Mouse (Mus musculus): ENCODE results near the gene Map3k11. TPM values are rescaled to one million over a fixed set of nuclear protein-coding genes. Genes with fewer than 3 reads are reported as not detected.
A peak's percentile ranks its signal among the peaks of the same experiment; 100 is the strongest.

Gene Map3k11
- polyA plus RNA-seq, 1 experiment = 73.4 TPM

DNA sequence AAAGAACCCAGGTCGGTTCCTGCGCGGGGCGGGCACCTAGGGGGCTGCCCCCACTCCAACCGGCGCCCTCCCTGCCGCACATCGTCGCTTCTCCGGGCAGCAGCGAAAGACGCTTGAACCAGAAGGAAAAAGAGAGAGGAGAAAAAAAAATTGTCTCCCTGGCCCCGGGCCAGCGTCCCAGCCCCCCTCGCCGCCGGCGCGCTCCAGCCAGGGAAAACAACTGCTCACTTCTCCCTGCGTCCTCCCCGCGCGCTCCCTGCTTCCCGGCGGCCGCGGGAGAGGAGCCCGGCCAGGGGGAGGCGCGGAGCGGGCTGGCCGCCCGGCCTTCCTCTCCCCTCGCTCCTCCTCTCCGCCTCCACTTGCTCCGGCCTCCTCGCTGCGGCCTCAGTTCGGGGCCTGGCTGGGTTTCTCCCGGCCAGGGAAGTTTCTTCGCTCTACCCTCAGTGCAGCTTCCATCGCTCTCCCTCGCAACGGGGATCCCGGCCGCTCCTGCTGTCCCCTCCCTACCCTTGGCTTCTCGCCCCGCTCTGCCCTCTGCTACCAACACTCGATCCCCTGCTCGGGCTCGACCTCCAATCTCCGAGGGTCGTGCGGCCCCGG lies 53.2 kb downstream of the Map3k11 start:
- no peak for DNase-seq (ENCODE audit: low read depth in 1 of 2, low spot score in 2 of 2)
- TF ChIP-seq POLR2A (IDR thresholded peaks at IDR 0.05; ENCODE audit: low read depth, low read length) = no peak
- no peak for TF ChIP-seq CTCF (IDR thresholded peaks at IDR 0.05; ENCODE audit: extremely low read depth, insufficient read depth, insufficient read length, insufficient replicate concordance)
- WGBS = under 1% methylated on average over 47 of the region's 55 CpGs
- H3K27me3 ChIP-seq (ENCODE audit: control insufficient read depth, insufficient read depth, low read length) = peaks cover 15% of the 10 kb centered on the region
- peak overlapping the region; percentile 39; the same call in 1 of the 2 replicates for H3K4me3 ChIP-seq (ENCODE audit: extremely low read depth, insufficient read depth, insufficient read length)
- no peaks in the 10 kb centered on the region for H3K36me3 ChIP-seq (ENCODE audit: control insufficient read depth, insufficient read depth, low read length)
- no peak overlapping the region for H3K27ac ChIP-seq (ENCODE audit: insufficient read depth, low read length)
- H3K4me1 ChIP-seq (ENCODE audit: control insufficient read depth, insufficient read depth, insufficient read length) = peaks cover 9% of the 10 kb centered on the region; the same call in 1 of the 2 replicates

DNA sequence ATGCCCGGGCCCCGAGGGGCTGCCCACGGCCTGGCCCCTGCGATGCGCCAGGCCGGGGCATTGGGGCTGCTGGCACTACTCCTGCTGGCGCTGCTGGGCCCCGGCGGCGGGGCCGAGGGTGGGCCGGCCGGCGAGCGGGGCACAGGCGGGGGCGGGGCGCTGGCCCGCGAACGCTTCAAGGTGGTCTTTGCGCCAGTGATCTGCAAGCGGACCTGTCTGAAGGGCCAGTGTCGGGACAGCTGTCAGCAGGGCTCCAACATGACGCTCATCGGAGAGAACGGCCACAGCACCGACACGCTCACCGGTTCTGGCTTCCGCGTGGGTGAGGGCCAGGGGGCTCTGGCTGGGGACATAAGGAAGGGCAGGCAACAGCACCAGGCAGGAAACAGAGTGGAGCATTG lies 53.7 kb downstream of the Map3k11 start:
- no peak for DNase-seq (ENCODE audit: low read depth in 1 of 2, low spot score in 2 of 2)
- Histone ChIP-seq H3K4me3 (ENCODE audit: extremely low read depth, insufficient read depth, insufficient read length) (peak overlapping the region; percentile 39; the same call in 1 of the 2 replicates), H3K27ac (ENCODE audit: insufficient read depth, low read length) (no peak overlapping the region), H3K36me3 (ENCODE audit: control insufficient read depth, insufficient read depth, low read length) (no peaks in the 10 kb centered on the region), H3K27me3 (ENCODE audit: control insufficient read depth, insufficient read depth, low read length) (peaks cover 15% of the 10 kb centered on the region), H3K4me1 (ENCODE audit: control insufficient read depth, insufficient read depth, insufficient read length) (peaks cover 9% of the 10 kb centered on the region; the same call in 1 of the 2 replicates)
- 17% methylated on average over 32 of the region's 32 CpGs for WGBS
- no peak for TF ChIP-seq CTCF (IDR thresholded peaks at IDR 0.05; ENCODE audit: extremely low read depth, insufficient read depth, insufficient read length, insufficient replicate concordance)
- TF ChIP-seq POLR2A (IDR thresholded peaks at IDR 0.05; ENCODE audit: low read depth, low read length) = no peak

DNA sequence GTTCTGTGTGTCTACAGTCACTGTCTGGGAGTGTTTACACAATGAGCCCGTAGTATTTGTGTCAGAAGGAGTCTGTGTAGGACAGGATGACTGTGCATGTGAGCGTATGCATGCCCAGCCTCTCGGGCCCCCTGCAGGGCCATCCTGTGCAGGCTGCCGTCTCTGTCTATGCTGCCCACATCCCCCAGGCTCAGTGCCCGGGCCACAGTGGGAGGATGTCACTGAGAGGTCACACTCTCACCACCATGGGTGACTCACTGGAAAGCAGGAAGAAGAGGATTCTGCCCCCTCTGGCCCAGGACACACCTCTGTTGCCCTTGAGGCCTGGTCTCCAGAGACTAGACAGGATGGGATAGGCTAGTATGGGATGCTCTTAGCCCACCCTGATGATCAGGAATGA lies 55.0 kb downstream of the Map3k11 start:
- no peaks in the 10 kb centered on the region for H3K36me3 ChIP-seq (ENCODE audit: control insufficient read depth, insufficient read depth, low read length)
- peaks cover 9% of the 10 kb centered on the region; the same call in 1 of the 2 replicates for H3K4me1 ChIP-seq (ENCODE audit: control insufficient read depth, insufficient read depth, insufficient read length)
- no peak overlapping the region for H3K27ac ChIP-seq (ENCODE audit: insufficient read depth, low read length)
- DNase-seq (ENCODE audit: low read depth in 1 of 2, low spot score in 2 of 2) = no peak
- no peak overlapping the region for H3K4me3 ChIP-seq (ENCODE audit: extremely low read depth, insufficient read depth, insufficient read length)
- TF ChIP-seq CTCF (IDR thresholded peaks at IDR 0.05; ENCODE audit: extremely low read depth, insufficient read depth, insufficient read length, insufficient replicate concordance) (no peak), POLR2A (IDR thresholded peaks at IDR 0.05; ENCODE audit: low read depth, low read length) (no peak)
- H3K27me3 ChIP-seq (ENCODE audit: control insufficient read depth, insufficient read depth, low read length) = peaks cover 15% of the 10 kb centered on the region
- 19% methylated on average over 5 of the region's 5 CpGs for WGBS

DNA sequence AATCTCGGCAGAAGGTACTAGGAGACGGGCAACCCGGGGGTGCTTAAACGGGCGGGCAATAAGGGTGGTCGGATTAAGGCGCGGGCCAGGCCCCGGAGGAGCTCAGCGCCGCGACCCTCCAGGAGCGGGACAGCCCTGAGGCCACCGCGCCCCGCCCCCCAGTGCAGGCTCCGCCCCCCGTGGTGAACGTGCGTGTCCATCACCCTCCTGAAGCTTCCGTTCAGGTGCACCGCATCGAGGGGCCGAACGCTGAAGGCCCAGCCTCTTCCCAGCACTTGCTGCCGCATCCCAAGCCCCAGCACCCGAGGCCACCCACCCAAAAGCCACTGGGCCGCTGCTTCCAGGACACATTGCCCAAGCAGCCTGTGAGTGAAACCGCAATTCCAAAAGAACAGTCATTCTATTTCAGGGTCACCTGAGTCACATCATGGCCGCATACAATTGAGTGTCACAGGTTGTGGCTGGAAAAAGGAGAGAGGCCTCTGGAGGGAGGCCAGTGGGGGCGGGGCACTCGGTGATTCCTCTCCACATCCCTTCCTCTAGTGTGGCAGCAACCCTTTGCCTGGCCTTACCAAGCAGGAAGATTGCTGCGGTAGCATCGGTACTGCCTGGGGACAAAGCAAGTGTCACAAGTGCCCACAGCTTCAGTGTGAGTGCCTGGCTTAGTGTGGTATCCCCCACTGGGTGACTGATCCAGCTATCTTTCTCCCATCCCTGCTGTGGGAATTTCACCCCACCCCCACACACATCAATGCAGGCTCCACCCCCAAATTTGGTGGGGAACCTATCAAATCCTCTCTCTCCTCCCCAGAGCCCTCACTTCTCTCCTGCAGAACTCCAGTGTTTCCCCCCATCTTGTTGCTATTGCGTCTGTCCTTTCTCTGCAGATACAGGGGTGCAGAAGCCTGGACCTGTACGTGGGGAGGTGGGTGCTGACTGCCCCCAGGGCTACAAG lies 57.5 kb downstream of the Map3k11 start:
- Histone ChIP-seq H3K4me1 (ENCODE audit: control insufficient read depth, insufficient read depth, insufficient read length) (peaks cover 9% of the 10 kb centered on the region; the same call in 1 of the 2 replicates), H3K27me3 (ENCODE audit: control insufficient read depth, insufficient read depth, low read length) (peaks cover 11% of the 10 kb centered on the region), H3K27ac (ENCODE audit: insufficient read depth, low read length) (no peak overlapping the region), H3K36me3 (ENCODE audit: control insufficient read depth, insufficient read depth, low read length) (no peaks in the 10 kb centered on the region), H3K4me3 (ENCODE audit: extremely low read depth, insufficient read depth, insufficient read length) (no peak overlapping the region)
- DNase-seq (ENCODE audit: low read depth in 1 of 2, low spot score in 2 of 2) = no peak
- TF ChIP-seq CTCF (IDR thresholded peaks at IDR 0.05; ENCODE audit: extremely low read depth, insufficient read depth, insufficient read length, insufficient replicate concordance) = no peak
- TF ChIP-seq POLR2A (IDR thresholded peaks at IDR 0.05; ENCODE audit: low read depth, low read length) = no peak
- WGBS = 42% methylated on average over 36 of the region's 36 CpGs

DNA sequence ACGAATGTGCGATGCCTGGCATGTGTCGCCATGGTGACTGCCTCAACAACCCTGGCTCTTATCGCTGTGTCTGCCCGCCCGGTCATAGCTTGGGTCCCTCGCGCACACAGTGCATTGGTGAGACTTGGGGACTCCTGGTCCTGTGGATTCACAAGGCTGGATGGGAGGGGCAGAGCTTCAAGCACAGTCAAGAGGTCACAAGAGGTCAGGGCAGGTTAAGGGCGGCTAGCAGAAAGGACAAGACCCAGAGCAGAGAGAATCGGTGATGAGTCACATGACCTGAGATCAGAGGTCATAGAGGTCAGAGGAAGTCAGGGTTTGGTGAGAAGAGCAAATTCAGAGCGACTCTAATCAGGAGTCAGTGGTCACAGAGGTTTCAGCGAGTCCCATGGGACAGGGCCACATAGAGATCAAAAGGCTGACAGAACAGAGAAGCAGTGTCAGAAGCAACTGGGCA lies 58.4 kb downstream of the Map3k11 start:
- DNase-seq (ENCODE audit: low read depth in 1 of 2, low spot score in 2 of 2) = no peak
- WGBS = 72% methylated on average over 12 of the region's 12 CpGs
- H3K4me3 ChIP-seq (ENCODE audit: extremely low read depth, insufficient read depth, insufficient read length) = no peak overlapping the region

DNA sequence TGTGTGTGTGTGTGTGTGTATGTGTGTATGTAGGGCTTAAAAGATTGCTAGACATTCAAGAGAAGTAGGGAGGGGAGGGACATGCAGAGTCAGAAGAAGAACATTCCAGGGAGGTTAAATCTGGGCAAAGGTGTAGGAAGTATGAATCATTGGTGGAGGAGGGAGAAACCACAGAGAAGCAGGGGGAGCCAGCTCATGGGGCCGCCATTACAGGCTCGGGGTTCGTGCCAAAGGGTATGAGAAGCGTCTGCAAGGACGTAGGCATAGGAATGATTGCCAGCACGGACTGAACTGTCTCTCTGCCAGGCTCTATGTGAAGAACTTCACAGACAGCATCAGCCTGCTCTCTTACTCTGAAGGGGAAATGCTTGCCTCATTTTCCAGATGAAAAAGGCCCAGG lies 60.9 kb downstream of the Map3k11 start:
- H3K27ac ChIP-seq (ENCODE audit: insufficient read depth, low read length) = no peak overlapping the region
- TF ChIP-seq CTCF (IDR thresholded peaks at IDR 0.05; ENCODE audit: extremely low read depth, insufficient read depth, insufficient read length, insufficient replicate concordance) (no peak), POLR2A (IDR thresholded peaks at IDR 0.05; ENCODE audit: low read depth, low read length) (no peak)
- 71% methylated on average over 6 of the region's 6 CpGs for WGBS
- no peaks in the 10 kb centered on the region for H3K27me3 ChIP-seq (ENCODE audit: control insufficient read depth, insufficient read depth, low read length)
- no peaks in the 10 kb centered on the region for H3K36me3 ChIP-seq (ENCODE audit: control insufficient read depth, insufficient read depth, low read length)
- peaks cover 3% of the 10 kb centered on the region; the same call in 1 of the 2 replicates for H3K4me1 ChIP-seq (ENCODE audit: control insufficient read depth, insufficient read depth, insufficient read length)
- no peak overlapping the region for H3K4me3 ChIP-seq (ENCODE audit: extremely low read depth, insufficient read depth, insufficient read length)
- no peak for DNase-seq (ENCODE audit: low read depth in 1 of 2, low spot score in 2 of 2)

More for the DNA sequence above, 58.4 kb downstream of the Map3k11 start:
- H3K27me3 ChIP-seq (ENCODE audit: control insufficient read depth, insufficient read depth, low read length) = peaks cover 4% of the 10 kb centered on the region; the same call in 1 of the 2 replicates
- H3K36me3 ChIP-seq (ENCODE audit: control insufficient read depth, insufficient read depth, low read length) = no peaks in the 10 kb centered on the region
- TF ChIP-seq POLR2A (IDR thresholded peaks at IDR 0.05; ENCODE audit: low read depth, low read length) (no peak), CTCF (IDR thresholded peaks at IDR 0.05; ENCODE audit: extremely low read depth, insufficient read depth, insufficient read length, insufficient replicate concordance) (no peak)
- no peak overlapping the region for H3K27ac ChIP-seq (ENCODE audit: insufficient read depth, low read length)
- peaks cover 7% of the 10 kb centered on the region for H3K4me1 ChIP-seq (ENCODE audit: control insufficient read depth, insufficient read depth, insufficient read length)
